Mouse (Mus musculus) spleen, postnatal 4 days (tissue): ENCODE results near the gene Usp46.

Experiments
- DNase-seq, 2 experiments: peaks; one replicate each; pipeline ENCODE4 v3.0.0; 2022; ENCODE audit warnings: low spot score in 2 of 2

Usp46 gene

DNA sequence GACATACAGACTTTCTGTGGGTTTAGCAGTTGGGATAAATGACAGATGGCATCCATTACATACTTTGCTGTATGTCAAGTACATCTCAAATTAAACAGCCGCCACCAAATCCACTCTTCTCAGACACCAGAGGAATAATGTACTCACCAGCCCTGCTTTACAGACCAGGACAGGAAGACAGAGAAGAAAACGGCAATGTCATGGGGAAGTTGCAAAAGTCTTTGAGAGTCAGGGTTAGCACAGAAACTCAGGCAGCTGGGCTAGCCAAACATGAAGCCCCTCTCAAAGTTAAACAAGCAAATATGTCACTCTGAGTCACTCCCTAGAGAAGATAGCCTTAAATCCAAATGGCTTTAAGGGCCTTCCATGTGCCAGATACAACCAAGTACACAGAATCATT, 40.0 kb downstream of the Usp46 start:
- no peak for DNase-seq

GRCm38 (mm10) chr5:74020506-74020905, 47.7 kb downstream of the Usp46 start:
- no peak for DNase-seq

- no peak for DNase-seq
These were observed 49.2 kb downstream of the Usp46 start for GRCm38 (mm10) chr5:74018870-74019565.

- DNase-seq, result no peak
These were observed 50.7 kb downstream of the Usp46 start for GRCm38 (mm10) chr5:74017488-74017887.

DNA sequence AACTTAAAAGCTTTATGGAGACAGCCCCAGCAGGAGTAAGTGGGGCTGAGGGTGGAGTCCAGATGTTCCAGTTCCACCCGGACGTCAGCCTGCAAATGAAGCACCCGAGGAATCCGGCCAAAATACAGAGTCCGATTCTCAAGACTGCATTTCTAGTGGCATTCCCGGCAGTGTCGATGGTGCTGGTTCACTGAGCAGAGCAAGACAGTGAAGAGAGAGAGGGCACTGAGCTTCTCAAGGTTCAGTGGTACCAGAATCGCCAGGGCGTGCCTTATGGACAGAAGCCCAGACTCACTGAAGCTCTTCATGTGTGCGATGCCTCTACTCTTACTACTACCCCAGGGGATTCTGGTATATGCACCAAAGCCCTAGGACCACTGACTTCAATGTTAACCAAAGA, 56.6 kb downstream of the Usp46 start:
- no peak for DNase-seq

GRCm38 (mm10) chr5:74007492-74008070, 60.6 kb downstream of the Usp46 start:
- DNase-seq, result no peak

DNA sequence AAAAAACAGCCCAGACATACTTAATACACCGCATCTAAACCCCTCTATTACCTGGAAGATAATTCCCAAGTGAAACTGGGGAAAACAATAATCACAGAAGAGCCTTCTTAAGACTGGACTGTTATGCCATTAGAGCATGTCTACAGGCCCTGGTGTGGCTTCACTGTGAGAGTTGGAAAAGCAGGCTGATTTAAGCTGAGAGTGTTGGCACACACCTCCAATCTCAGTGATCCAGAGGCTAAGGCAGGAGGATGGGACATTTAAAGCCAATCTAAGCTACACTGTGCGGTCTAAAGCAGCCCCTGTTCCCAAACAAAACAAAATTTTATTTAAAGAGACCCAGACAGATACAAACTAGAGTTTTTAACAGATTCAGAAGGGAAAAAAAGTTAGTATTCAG, 62.3 kb downstream of the Usp46 start:
- no peak for DNase-seq

GRCm38 (mm10) chr5:74001743-74002142, 66.5 kb downstream of the Usp46 start:
- no peak for DNase-seq

DNA sequence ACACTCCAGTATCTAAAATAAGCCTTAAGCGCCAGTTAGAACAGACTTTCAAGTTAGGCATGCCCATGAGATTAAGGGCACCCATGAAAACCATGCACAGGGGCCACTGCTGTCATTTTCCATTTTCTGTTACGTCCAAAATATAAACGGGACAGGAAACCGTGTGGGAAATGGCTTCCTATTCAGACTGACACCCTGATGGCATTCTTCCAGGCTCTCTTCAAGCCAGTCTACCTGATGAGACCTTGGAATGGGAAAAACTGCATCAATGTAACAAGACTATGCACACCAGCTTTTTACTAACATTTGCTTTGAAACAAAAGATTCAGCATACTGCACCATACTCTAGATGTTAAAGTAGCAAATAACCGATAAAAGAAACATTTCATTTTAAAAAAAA, 69.3 kb downstream of the Usp46 start:
- no peak for DNase-seq

- no peak for DNase-seq
These were observed 73.4 kb downstream of the Usp46 start for GRCm38 (mm10) chr5:73994850-73995249.

DNA sequence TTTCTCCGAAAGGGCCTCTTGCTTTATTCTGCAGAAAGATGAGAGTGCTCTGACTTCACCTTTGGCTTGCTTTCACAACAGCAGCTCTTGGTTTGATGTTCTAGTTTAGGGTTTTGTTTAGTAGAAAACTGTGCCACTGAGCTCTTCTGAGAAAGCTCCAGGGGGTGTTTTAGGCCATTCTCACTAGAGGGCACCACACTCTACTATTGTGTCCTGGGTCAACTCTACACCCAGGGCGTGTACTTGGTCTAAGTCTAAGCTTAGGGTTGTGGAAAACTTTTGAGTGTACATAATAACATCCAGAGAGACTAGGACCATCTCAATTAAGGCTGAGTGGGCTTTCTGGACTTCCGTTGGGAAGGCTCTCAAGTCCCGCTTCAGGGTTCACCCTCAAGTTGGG, 74.7 kb downstream of the Usp46 start:
- no peak for DNase-seq

- no peak for DNase-seq
These were observed 75.9 kb downstream of the Usp46 start for GRCm38 (mm10) chr5:73992321-73992720.

GRCm38 (mm10) chr5:73989532-73989931, 78.7 kb downstream of the Usp46 start:
- no peak for DNase-seq

DNA sequence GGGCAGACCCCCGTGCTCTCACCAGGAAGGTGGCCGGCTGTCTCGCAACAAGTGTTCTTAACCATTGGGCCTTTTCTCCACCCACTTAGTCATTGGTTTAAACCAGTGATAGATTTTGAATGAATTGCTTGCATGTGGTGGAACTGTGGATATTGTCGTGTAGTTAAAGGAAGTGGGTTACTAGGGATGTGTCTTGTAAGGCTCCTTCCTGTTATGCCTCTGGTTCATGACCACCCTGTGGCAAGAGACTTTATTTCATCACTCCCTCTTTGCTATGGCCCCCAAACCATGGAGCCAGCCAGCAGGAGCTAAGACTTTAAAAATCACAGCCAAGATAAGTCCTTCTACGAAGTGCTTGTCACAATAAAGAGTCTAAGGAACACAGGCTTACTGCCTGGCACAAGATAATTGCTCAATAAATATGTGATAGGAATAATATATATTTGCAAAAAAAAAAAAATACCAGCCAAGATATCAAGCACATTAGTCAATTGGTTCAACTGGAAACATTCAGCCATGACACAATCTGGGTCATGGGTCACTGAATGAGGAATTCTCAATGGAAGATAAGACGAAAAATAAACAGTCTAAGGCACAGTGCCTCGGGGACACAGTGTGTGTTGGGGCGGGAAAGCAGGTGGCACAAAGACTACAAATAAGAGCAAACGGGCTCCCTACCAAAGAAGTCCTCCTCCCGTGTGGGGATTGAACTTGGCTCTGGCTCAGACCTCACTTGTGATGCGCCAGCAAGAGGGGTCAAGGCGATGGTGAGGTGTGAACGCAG, 80.3 kb downstream of the Usp46 start:
- no peak for DNase-seq

DNA sequence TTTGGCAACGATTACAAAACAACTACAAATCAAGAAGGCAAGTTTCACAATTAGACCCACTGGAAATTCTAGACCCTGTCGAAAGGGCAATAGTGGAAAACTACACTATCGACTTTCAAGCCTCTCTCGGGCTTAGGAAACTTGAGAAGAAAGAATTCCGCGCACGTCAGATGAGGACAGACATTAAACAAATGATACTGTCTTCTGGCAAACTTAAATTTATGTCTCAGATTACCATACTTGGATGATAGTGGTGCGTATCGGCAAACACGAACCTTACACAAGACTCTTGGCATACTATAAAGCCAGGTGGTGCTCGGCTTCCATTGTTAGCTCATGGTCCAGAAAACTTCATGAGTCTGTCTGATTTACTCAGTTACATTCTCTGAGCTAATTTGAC, 90.8 kb downstream of the Usp46 start:
- DNase-seq, result no peak

DNA sequence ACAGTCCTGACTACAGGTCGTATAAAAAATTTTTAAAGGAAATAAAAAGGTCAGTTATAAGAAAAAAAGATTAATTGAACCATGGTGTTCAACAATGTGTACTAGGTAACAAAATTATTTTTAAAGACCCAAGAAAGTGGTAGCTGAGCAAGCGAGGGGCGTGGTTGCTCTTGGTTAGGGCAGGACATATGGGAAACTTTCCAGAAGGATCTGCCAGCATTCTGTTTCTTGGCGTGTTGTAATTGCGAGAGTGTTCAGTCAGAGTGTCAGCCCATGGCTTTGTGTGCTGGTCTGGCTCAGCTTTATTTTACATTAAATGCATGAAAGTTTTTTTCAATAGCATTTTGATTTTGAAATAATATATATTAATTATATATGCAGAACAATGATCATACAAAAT, 96.5 kb downstream of the Usp46 start:
- DNase-seq, result no peak

- no peak for DNase-seq
These were observed 98.1 kb downstream of the Usp46 start for GRCm38 (mm10) chr5:73970024-73970628.

DNA sequence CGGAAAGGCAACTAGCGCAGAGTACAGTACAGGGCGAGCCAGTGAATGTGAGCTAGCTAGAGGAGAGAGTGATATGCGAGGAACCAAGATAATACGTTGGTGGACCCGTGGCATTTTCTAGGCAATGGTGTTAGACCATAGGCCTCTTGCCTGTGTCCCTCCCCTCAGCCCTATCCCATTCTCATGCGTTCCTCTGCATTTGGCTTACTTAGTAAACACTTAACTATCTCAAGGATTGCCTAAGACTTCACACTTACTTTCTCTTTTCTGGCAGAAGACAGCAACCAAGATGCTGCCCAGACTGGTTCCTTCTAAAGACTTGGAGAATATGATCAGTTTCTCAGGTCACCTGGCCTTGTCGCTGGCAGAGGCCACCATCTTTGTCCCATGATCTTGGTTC, 98.9 kb downstream of the Usp46 start:
- DNase-seq, result no peak

DNA sequence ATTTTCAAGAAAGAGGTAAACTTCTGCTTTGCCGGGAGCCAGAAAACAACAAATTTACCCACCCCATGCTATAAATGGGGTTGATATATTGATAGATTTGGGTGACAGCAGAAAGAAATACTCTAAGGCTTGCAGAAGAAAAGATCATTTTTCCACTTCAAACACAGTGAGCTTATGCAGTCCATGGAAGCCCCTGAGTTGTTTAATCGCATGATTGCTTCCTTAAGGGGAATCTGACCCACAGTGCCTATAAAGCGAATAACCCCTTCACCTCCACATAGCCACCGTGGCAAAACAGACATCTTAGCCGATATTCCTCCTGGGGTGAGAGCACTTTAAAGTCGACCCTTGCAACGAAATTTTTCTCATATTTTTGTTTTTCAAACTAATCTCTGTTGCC, 108.5 kb downstream of the Usp46 start:
- DNase-seq, result peak in 1 of 2 experiments; percentile 16

- peak in 1 of 2 experiments; percentile 11 for DNase-seq
These were observed 109.6 kb downstream of the Usp46 start for GRCm38 (mm10) chr5:73958614-73959013.

DNA sequence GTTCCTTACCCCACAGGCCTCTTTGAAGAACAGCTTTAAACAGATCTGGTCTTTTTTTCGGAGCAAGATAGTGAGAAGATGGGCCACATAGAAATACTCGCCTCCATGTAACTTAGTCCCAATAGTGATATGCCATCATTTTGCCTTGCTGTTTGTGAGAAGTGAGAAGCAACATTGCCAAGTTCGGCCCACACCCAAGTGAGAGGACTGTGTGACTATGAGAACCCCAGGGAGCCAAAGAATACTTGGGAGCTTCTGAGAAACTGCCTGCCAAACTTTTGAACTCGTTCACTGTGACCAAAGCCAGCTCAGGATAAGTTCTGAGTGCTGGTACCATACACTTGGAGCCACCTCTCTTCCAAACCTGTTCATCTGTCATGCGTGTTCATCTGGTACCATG, 110.1 kb downstream of the Usp46 start:
- DNase-seq, result peak in 1 of 2 experiments; percentile 31

GRCm38 (mm10) chr5:73955691-73956090, 112.5 kb downstream of the Usp46 start:
- no peak for DNase-seq

GRCm38 (mm10) chr5:73955005-73955404, 113.2 kb downstream of the Usp46 start:
- DNase-seq, result no peak
